Mouse (Mus musculus) thymus, adult 2 months (tissue): ENCODE results near the gene 1110025L11Rik.
"Not testable (repeated sequence)": the region's sequence is repeated elsewhere in the genome, so short reads cannot be mapped to it uniquely, and the experiment has no call there.

Source experiments
- CTCF ChIP-seq: fragments of 200-500 bp; IDR thresholded peaks from 2 replicates; pipeline ENCODE4 v1.5.1; 2012; ENCODE audit warnings: mild to moderate bottlenecking, control low read depth, low read length, moderate library complexity, borderline replicate concordance; ENCODE audit not compliant: control insufficient read depth, poor library complexity, insufficient read depth; ENCODE audit errors: extremely low read depth
- POLR2A ChIP-seq: fragments of 200-500 bp; IDR thresholded peaks from 2 replicates; pipeline ENCODE4 v1.6.1; 2012; ENCODE audit warnings: mild to moderate bottlenecking, low read length, control low read depth, moderate library complexity; ENCODE audit not compliant: control insufficient read depth, poor library complexity, insufficient read depth; ENCODE audit errors: extremely low read depth

- not testable (repeated sequence) for TF ChIP-seq CTCF, POLR2A
Observed at GRCm38 (mm10) chr16:89063902-89064301, at the start of gene 1110025L11Rik.
